Mouse (Mus musculus) heart, adult 11 months (tissue): Measurements from ENCODE around the gene Sae1.
"Not testable (repeated sequence)": the region's sequence is repeated elsewhere in the genome, so short reads cannot be mapped to it uniquely, and the experiment has no call there.

Source experiments
- DNase-seq: peaks from one replicate; pipeline ENCODE4 v3.0.0; 2022

Gene Sae1

GRCm38 (mm10) chr7:16308555-16309317, 78.9 kb downstream of the Sae1 start:
- DNase-seq = peak; percentile 95

DNA sequence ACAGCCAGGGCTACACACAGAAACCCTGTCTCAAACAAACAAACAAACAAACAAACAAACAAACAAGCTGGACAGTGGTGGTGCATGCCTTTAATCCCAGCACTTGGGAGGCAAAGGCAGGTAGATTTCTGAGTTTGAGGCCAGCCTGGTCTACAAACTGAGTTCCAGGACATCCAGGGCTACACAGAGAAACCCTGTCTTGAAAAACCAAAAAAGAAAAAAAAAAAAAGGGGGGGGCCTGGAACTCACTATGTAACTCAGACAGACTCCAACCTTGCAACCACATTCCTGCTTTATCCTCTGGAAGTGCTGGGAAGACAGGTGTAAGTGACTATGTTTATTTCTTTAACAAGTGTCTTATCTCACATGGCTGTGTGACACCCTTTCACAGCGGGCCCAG, 79.5 kb downstream of the Sae1 start, which contains the start of gene Bbc3:
TSS of gene Bbc3 (plus strand) at position 301 of the 400 bp plus-strand sequence.
- DNase-seq = not testable (repeated sequence)

- not testable (repeated sequence) for DNase-seq
These were observed 80.5 kb downstream of the Sae1 start for GRCm38 (mm10) chr7:16307141-16307540.

GRCm38 (mm10) chr7:16299419-16300035, 88.1 kb downstream of the Sae1 start:
- peak; percentile 99 for DNase-seq

GRCm38 (mm10) chr7:16298927-16299326, 88.7 kb downstream of the Sae1 start:
- peak; percentile 88 for DNase-seq

- no peak for DNase-seq
These were observed 90.0 kb downstream of the Sae1 start for GRCm38 (mm10) chr7:16297616-16298015.

- DNase-seq = peak; percentile 99
These were observed 90.7 kb downstream of the Sae1 start for GRCm38 (mm10) chr7:16296766-16297390.

DNA sequence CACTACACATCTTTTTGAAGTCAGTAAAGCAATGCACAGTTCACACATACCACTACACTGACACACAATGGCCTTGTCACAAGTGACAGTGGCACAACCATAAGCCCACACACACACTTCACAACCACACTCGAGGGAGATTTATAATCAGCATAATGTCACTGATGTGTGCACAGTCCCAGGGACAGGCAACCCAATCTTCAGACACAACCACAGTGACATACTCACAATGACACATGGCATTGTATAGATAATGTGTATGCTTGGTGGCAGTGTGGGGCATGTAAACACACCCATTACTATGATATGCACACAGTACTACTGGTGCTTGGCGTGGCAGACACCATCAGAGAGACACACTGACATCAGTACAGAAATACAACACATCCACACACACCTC, 91.5 kb downstream of the Sae1 start:
- DNase-seq = no peak

- DNase-seq = peak; percentile 99
These were observed 92.2 kb downstream of the Sae1 start for GRCm38 (mm10) chr7:16295321-16295900.

- peak; percentile 100 for DNase-seq
These were observed 92.8 kb downstream of the Sae1 start for GRCm38 (mm10) chr7:16294837-16295236.

DNA sequence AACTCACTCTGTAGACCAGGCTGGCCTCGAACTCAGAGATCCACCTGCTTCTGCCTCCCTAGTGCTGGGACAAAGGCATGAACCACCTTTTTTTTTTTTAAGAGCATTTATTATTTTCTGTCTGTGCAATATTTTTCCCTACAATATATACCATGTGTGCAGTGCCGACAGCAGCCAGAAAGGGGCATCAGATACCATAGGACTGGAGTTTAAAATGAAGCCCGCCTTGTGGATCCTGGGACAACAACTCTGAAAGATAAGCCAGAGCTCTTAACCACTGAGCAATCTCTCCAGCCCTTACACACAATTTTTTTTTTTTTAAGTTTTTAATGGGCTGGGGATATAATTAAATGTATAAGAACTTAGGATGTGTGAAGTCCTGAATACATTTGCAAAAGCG, 93.3 kb downstream of the Sae1 start:
- peak; percentile 88 for DNase-seq

GRCm38 (mm10) chr7:16287791-16288190, 99.8 kb downstream of the Sae1 start:
- no peak for DNase-seq

DNA sequence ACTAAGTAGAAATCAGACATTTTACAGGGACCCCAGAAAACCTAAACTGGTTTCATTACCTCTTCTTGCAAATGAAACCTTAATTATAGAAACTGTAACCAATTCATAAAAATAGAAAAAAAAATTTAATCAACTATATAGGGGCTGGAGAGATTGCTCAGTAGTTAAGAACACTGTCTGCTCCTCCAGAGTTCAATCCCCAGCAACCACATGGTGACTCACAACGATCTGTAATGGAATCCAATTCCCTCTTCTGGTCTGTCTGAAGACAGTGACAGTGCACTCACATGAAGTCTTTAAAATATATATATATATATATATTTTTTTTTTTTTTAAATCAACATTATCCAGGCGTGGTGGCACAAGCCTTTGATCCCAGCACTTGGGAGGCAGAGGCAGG, 100.6 kb downstream of the Sae1 start:
- DNase-seq = no peak

GRCm38 (mm10) chr7:16286026-16286961, 101.3 kb downstream of the Sae1 start, which contains the start of gene Ccdc9:
Ccdc9 (minus strand) TSS chr7:16286795.
- DNase-seq = peak; percentile 100

GRCm38 (mm10) chr7:16285450-16286025, 102.1 kb downstream of the Sae1 start:
- no peak for DNase-seq

GRCm38 (mm10) chr7:16284904-16285303, 102.7 kb downstream of the Sae1 start:
- DNase-seq = no peak

DNA sequence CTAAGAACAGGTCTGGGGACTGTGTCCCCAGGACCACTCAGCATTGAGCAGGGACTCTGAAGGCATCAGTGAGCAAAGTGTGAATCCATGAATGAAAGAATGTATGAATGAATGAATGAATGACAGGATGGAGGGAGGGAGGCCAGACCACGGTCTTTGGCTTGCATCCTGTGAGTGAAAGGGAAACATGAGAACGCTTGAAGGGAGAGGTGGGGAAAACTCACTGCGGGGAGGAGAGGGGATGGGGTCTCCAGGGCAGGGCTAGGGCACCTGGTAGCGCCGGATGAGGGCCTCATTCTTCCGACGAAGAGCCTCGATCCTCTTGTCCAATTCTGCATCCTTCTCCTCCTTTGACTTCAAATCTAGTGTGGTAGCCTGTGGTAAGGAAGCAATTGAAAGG, 103.6 kb downstream of the Sae1 start:
- peak; percentile 92 for DNase-seq

GRCm38 (mm10) chr7:16282334-16282733, 105.3 kb downstream of the Sae1 start:
- peak; percentile 92 for DNase-seq

DNA sequence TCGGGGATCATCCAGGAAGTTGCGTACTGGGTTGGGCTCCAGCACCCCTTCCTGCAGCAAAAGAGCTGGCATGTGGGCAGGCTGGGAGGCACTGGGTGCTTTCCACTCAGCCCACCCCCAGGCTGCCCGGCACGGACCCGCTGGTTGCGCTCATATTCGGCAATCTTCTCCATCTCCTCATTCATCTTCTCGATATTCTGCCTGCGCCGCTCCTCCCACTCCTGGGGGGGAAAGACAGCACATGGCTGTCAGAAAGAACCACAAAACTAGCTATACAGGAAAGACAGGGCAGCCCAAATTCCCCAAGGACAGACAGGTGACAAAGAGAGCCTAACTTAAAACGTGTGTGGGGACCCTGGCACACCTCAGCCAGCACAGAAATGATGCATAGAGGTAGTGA, 106.9 kb downstream of the Sae1 start:
- DNase-seq = peak; percentile 93

DNA sequence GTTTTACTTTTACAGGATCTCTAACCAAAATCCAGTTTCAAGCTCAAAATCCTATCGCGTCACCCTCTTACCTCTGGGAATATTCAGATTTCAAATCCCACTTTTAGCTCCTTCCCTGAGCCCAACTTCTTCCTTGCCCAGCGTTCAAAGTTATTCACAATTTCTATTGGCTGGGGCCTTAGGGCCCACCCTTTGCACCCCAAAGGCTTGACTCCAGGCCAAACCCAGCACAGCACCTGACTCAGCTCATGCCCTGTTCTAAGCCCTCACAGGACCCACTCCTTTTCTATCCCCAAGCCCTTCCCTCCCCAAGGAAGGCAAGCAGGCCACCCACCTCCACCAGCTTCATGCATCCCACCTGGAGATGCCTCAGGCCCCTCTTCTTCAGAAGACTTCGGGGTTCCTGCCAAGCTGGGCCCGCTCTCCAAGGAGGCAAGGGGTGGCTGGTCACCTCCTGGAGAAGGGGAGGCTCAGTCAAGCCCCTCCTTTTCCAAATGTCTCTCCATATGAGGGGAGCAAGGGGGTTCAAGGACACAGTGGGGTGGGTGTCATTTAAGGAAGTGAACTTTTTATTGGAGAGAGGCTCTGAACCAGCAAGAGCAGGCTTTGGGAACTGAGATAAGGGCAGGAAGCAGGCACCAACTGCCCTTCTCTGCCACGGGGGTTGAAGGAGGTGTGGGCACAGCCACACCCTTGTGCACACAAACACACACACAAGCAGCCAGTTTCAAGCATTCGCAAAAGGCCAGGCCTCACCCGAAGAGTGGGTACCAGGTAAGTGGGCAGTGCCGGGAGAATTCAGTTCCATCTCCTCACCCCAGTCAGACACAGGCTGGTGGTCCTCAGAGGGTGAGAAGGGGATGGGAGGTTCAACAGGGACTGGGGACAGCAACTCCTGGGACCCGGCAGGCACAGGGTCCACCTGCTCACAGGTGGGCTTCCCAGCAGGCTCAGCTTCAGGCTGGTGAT, 112.4 kb downstream of the Sae1 start:
- DNase-seq = peak; percentile 91

GRCm38 (mm10) chr7:16273766-16274140, 113.9 kb downstream of the Sae1 start:
- no peak for DNase-seq
